Mouse (Mus musculus) heart, embryonic 11.5 days (tissue): ENCODE results near the gene Ldlr. TPM values are rescaled to one million over a fixed set of nuclear protein-coding genes. Genes with fewer than 3 reads are reported as not detected.

Source experiments
- ATAC-seq: fragments of 200-750 bp; cut with Nextera tagmentation; replicated peaks from 2 replicates; pipeline ENCODE4 v1.8.0; 2017; ENCODE audit warnings: moderate library complexity; ENCODE audit not compliant: insufficient number of reproducible peaks, low FRiP score, low TSS enrichment
- H3K27ac ChIP-seq: fragments of 300-500 bp; sonication (generic); 2 replicates; pipeline ENCODE4 v1.5.1; 2014; ENCODE audit warnings: mild to moderate bottlenecking, low read depth, low read length
- H3K27me3 ChIP-seq: fragments of 300-500 bp; sonication (generic); 2 replicates; pipeline ENCODE4 v1.6.1; 2014; ENCODE audit warnings: mild to moderate bottlenecking, low read length, mixed read lengths; ENCODE audit not compliant: control insufficient read depth, insufficient read depth
- H3K36me3 ChIP-seq: fragments of 300-500 bp; sonication (generic); 2 replicates; pipeline ENCODE4 v1.6.1; 2014; ENCODE audit warnings: mild to moderate bottlenecking, low read length, moderate library complexity, mixed read lengths; ENCODE audit not compliant: control insufficient read depth, insufficient read depth
- H3K4me1 ChIP-seq: fragments of 300-500 bp; sonication (generic); 2 replicates; pipeline ENCODE4 v1.6.1; 2014; ENCODE audit warnings: low read length; ENCODE audit not compliant: control insufficient read depth, insufficient read depth
- H3K4me2 ChIP-seq: fragments of 300-500 bp; sonication (generic); 2 replicates; pipeline ENCODE4 v1.6.1; 2014; ENCODE audit warnings: mild to moderate bottlenecking, moderate library complexity
- H3K4me3 ChIP-seq: fragments of 300-500 bp; sonication (generic); 2 replicates; pipeline ENCODE4 v1.5.1; 2014; ENCODE audit warnings: low read depth, low read length
- H3K9ac ChIP-seq: fragments of 300-500 bp; sonication (generic); 2 replicates; pipeline ENCODE4 v1.6.1; 2014; ENCODE audit warnings: mild to moderate bottlenecking, low read depth, low read length, moderate library complexity
- H3K9me3 ChIP-seq: fragments of 300-500 bp; sonication (generic); replicated peaks from 2 replicates; pipeline ENCODE4 v1.6.1; 2016; ENCODE audit warnings: low read length; ENCODE audit not compliant: control insufficient read depth
- WGBS: fragments of 180-500 bp; shearing (Covaris S2); extraction: QIAGEN DNeasy Blood & Tissue Kit; methylation state at CpG from one replicate; pipeline ENCODE4 v1.1.7; 2014; ENCODE audit not compliant: insufficient replicate concordance; 5-methylcytosine and 5-hydroxymethylcytosine counted together
- polyA plus RNA-seq: library from polyadenylated mRNA; unstranded; fragments of >200 nt; fragmentation: Nextera tagmentation; extraction: Ambion mirVana; gene quantifications from 2 replicates; pipeline ENCODE4 v1.2.1, GENCODE M21; 2014

Ldlr gene
- 11.1 and 16.0 TPM in 2 replicates for polyA plus RNA-seq

- H3K4me1 ChIP-seq = peaks cover 28% of the 10 kb centered on the region
- under 1% methylated on average over 47 of the region's 47 CpGs for WGBS
- ATAC-seq = peak; percentile 87
- H3K4me2 ChIP-seq = peak within 1 kb of the TSS; percentile 78
- no peaks in the 10 kb centered on the region for H3K9me3 ChIP-seq
- H3K4me3 ChIP-seq = peak within 1 kb of the TSS; percentile 84
- H3K27me3 ChIP-seq = no peaks in the 10 kb centered on the region
- 0 out of 2 replicates have a peak, but pooled peaks cover 2% of the 10 kb centered on the region for H3K36me3 ChIP-seq
- peak within 1 kb of the TSS; percentile 85 for H3K9ac ChIP-seq
- peak within 1 kb of the TSS; percentile 97 for H3K27ac ChIP-seq
These were observed at the start of gene Ldlr for GRCm38 (mm10) chr9:21723377-21724146. Gene Ldlr (plus strand): TSS chr9:21723483.

- 92% methylated on average over 17 of the region's 17 CpGs for WGBS
- ATAC-seq = no peak
These were observed 45.6 kb upstream of the Ldlr start for GRCm38 (mm10) chr9:21677706-21678105.

GRCm38 (mm10) chr9:21680448-21680847 is 42.8 kb upstream of the Ldlr start:
- Histone ChIP-seq H3K9me3 (no peaks in the 10 kb centered on the region), H3K4me1 (no peaks in the 10 kb centered on the region), H3K4me3 (no peak overlapping the region), H3K36me3 (peaks cover 59% of the 10 kb centered on the region), H3K9ac (no peak overlapping the region), H3K27me3 (no peaks in the 10 kb centered on the region), H3K27ac (no peak overlapping the region), H3K4me2 (no peak overlapping the region)
- 86% methylated on average over 4 of the region's 4 CpGs for WGBS
- ATAC-seq = no peak

More at GRCm38 (mm10) chr9:21677706-21678105, 45.6 kb upstream of the Ldlr start:
- no peak overlapping the region for H3K4me2 ChIP-seq
- H3K4me3 ChIP-seq = no peak overlapping the region
- H3K27me3 ChIP-seq = no peaks in the 10 kb centered on the region
- H3K9ac ChIP-seq = no peak overlapping the region
- H3K27ac ChIP-seq = no peak overlapping the region
- peaks cover 65% of the 10 kb centered on the region for H3K36me3 ChIP-seq
- H3K4me1 ChIP-seq = no peaks in the 10 kb centered on the region
- H3K9me3 ChIP-seq = no peaks in the 10 kb centered on the region

DNA sequence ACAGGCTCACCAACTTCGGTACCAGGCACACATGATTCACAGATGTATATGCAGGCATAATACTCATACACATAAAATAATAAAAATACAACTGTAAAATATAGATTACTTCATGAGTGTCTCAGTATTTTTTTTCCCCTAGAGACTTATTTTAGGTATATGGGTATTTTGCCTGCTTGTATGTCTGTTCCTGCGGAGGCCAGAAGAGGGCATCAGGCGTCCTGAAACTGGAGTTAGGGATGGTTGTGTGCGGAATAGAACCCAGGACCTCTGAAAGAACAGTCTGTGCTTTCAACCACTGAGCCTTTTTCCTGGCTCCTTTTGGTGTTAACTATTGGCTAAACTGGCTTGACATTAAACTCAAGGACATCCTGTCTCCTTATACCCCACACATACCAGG is 40.5 kb upstream of the Ldlr start:
- no peaks in the 10 kb centered on the region for H3K27me3 ChIP-seq
- no peak overlapping the region for H3K4me3 ChIP-seq
- H3K36me3 ChIP-seq = peaks cover 53% of the 10 kb centered on the region
- no peak for ATAC-seq
- no peak overlapping the region for H3K4me2 ChIP-seq
- 83% methylated on average over 4 of the region's 4 CpGs for WGBS
- no peaks in the 10 kb centered on the region for H3K4me1 ChIP-seq
- no peak overlapping the region for H3K9ac ChIP-seq
- no peaks in the 10 kb centered on the region for H3K9me3 ChIP-seq
- H3K27ac ChIP-seq = no peak overlapping the region

DNA sequence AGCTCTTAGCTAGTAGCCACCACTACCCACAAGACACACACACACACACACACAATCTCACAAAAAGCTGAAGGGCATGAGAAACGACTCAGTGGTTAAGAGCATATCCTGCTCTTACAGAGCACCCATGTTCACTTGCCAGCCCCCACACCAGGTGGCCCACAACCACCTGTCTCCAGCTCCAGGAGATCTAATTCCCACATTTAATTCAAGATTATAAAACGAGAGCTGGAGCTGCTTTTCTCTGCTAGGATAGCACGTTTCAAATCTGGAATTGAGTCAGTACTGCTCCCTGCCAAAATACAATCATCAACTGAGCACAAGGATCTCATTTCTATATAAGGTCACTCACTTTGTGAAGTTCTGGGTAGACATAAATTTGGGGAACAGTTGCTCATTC is 39.4 kb upstream of the Ldlr start:
- H3K4me3 ChIP-seq = no peak overlapping the region
- ATAC-seq = no peak
- WGBS = 83% methylated on average over 3 of the region's 3 CpGs
- no peak overlapping the region for H3K4me2 ChIP-seq
- H3K9me3 ChIP-seq = no peaks in the 10 kb centered on the region
- H3K27me3 ChIP-seq = no peaks in the 10 kb centered on the region
- H3K27ac ChIP-seq = no peak overlapping the region
- H3K4me1 ChIP-seq = 0 out of 2 replicates have a peak, but pooled peaks cover 8% of the 10 kb centered on the region
- no peak overlapping the region for H3K9ac ChIP-seq
- peaks cover 42% of the 10 kb centered on the region for H3K36me3 ChIP-seq

DNA sequence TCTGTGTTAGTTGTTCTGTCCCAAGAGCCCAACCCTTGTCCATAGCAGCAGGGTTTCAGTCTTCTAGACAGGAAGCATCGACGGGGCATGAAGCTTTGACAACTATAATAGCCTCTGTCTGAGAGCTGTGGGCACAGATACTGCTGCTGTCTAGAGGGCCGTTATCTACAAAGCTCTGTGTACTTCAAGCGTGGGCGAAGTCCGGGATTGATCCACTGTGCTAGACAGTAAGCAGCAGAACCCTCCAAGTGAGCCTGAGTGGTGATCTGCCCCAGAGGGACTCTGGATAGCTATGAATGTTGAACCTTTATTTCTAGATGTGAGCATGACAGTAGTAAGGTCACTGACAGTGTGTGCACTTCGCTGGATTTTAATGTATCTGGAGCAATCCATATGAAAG is 34.7 kb upstream of the Ldlr start:
- Histone ChIP-seq H3K27ac (no peak overlapping the region), H3K4me3 (no peak overlapping the region), H3K9me3 (no peaks in the 10 kb centered on the region), H3K9ac (no peak overlapping the region), H3K27me3 (no peaks in the 10 kb centered on the region), H3K36me3 (peaks cover 43% of the 10 kb centered on the region), H3K4me2 (no peak overlapping the region), H3K4me1 (0 out of 2 replicates have a peak, but pooled peaks cover 11% of the 10 kb centered on the region)
- 56% methylated on average over 7 of the region's 7 CpGs for WGBS
- ATAC-seq = no peak; the same call in 1 of the 2 replicates

- Histone ChIP-seq H3K9ac (no peak overlapping the region), H3K4me2 (no peak overlapping the region), H3K36me3 (peaks cover 32% of the 10 kb centered on the region), H3K27me3 (no peaks in the 10 kb centered on the region), H3K9me3 (no peaks in the 10 kb centered on the region), H3K4me1 (0 out of 2 replicates have a peak, but pooled peaks cover 11% of the 10 kb centered on the region), H3K4me3 (no peak overlapping the region), H3K27ac (0 out of 2 replicates have a peak overlapping the region, but pooled peaks have one; percentile 15)
- WGBS = 77% methylated on average over 3 of the region's 3 CpGs
- ATAC-seq = no peak
These were observed 33.3 kb upstream of the Ldlr start for GRCm38 (mm10) chr9:21690031-21690430.

DNA sequence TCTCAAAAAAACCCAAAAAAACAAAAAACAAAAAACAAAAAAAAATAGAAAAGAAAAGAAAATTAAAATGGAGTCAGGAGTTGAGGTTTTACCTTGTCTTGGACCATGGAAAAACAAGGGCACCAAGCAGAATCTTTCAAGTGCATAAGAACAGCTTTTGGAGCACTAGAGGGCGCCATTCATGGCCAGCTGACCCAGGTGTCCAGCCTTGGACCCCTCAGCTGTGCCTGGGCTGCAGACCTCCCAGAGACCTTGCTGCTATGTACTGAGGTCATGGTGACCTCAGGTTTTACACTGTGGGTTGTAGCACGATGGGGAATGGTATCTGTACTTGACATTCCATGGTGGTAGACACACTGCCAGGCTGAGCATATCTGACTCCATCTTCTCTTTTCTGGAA is 31.4 kb upstream of the Ldlr start:
- no peak overlapping the region for H3K9ac ChIP-seq
- ATAC-seq = no peak; the same call in 1 of the 2 replicates
- peaks cover 28% of the 10 kb centered on the region for H3K36me3 ChIP-seq
- no peaks in the 10 kb centered on the region for H3K9me3 ChIP-seq
- H3K4me3 ChIP-seq = no peak overlapping the region
- no peak overlapping the region for H3K4me2 ChIP-seq
- 0 out of 2 replicates have a peak, but pooled peaks cover 11% of the 10 kb centered on the region for H3K4me1 ChIP-seq
- H3K27me3 ChIP-seq = no peaks in the 10 kb centered on the region
- 26% methylated on average over 2 of the region's 2 CpGs for WGBS
- H3K27ac ChIP-seq = no peak overlapping the region
